Comparison of ENCODE assay signal across 8 mouse cellular contexts in genomic region chr4:41522788-41523187, GRCm38 (mm10). TPM values are rescaled to one million over a fixed set of nuclear protein-coding genes. Genes with fewer than 3 reads are reported as not detected.
DNase-seq lines count a peak whose midpoint lies in the region; ATAC-seq and TF ChIP-seq lines count a peak whose summit lies in the region.
"Had no signal": no experiment of that assay in that cellular context is flagged by ENCODE, and none has a peak within 500 bp of the region (broad histone marks: within the 10 kb centered on the region; RNA-seq: fewer than 3 reads in every experiment).

No protein-coding gene starts in this region.

- peak; percentile 87 for TF ChIP-seq RAD21 in MEL (IDR thresholded peaks at IDR 0.05; ENCODE audit: low read depth, low read length)

- H3K4me3 ChIP-seq in hindbrain, embryonic 14.5 days (replicated peaks; ENCODE audit: low read length), result no peak overlapping the region
- no peak overlapping the region for H3K4me3 ChIP-seq in hindbrain, embryonic 16.5 days (ENCODE audit: low read length)
- H3K4me3 ChIP-seq in C2C12 (ENCODE audit: insufficient read depth, poor library complexity, severe bottlenecking), result no peak overlapping the region
- no peak overlapping the region for H3K4me3 ChIP-seq in MEL (ENCODE audit: control insufficient read depth in 1 of 2, insufficient read depth in 1 of 2, low read depth in 2 of 2, low read length in 2 of 2)
- no peak overlapping the region for H3K4me3 ChIP-seq in embryonic facial prominence, embryonic 10.5 days

- H3K36me3 ChIP-seq in hindbrain, embryonic 14.5 days (replicated peaks; ENCODE audit: control insufficient read depth, insufficient read depth), result peaks cover 20% of the 10 kb centered on the region
- H3K36me3 ChIP-seq in hindbrain, embryonic 16.5 days (ENCODE audit: control insufficient read depth, insufficient read depth, low read length), result peaks cover 10% of the 10 kb centered on the region
- no peaks in the 10 kb centered on the region for H3K36me3 ChIP-seq in C2C12 (ENCODE audit: control insufficient read depth, insufficient read depth)
- no peaks in the 10 kb centered on the region for H3K36me3 ChIP-seq in MEL (ENCODE audit: control insufficient read depth in 1 of 2, insufficient read depth in 2 of 2, low read length in 2 of 2)
- no peaks in the 10 kb centered on the region for H3K36me3 ChIP-seq in embryonic facial prominence, embryonic 10.5 days (replicated peaks)

- DNase-seq in hindbrain, embryonic 14.5 days (ENCODE audit: low spot score), result peak; percentile 82
- DNase-seq in MEL (ENCODE audit: low read depth, low spot score), result peak; percentile 71
- DNase-seq in embryonic facial prominence, embryonic 10.5 days (ENCODE audit: low spot score), result peak; percentile 39
- DNase-seq in lung, postnatal 36 days, result peak; percentile 71
- DNase-seq in ovary, postnatal 10 days (ENCODE audit: low spot score), result no peak

- H3K4me2 ChIP-seq in hindbrain, embryonic 14.5 days (replicated peaks), result no peak overlapping the region
- H3K4me2 ChIP-seq in hindbrain, embryonic 16.5 days (ENCODE audit: low read length), result no peak overlapping the region

- 52% methylated on average over 5 of the region's 5 CpGs for WGBS in hindbrain, embryonic 14.5 days
- 53% methylated on average over 5 of the region's 5 CpGs for WGBS in hindbrain, embryonic 16.5 days
- WGBS in embryonic facial prominence, embryonic 10.5 days, result 56% methylated on average over 5 of the region's 5 CpGs

- H3K79me3 ChIP-seq in C2C12 (ENCODE audit: low read depth), result no peaks in the 10 kb centered on the region

- H3K9me3 ChIP-seq in hindbrain, embryonic 14.5 days (ENCODE audit: control insufficient read depth, low read length), result no peaks in the 10 kb centered on the region
- H3K9me3 ChIP-seq in hindbrain, embryonic 16.5 days (ENCODE audit: control insufficient read depth, low read length), result no peaks in the 10 kb centered on the region
- no peaks in the 10 kb centered on the region for H3K9me3 ChIP-seq in MEL (replicated peaks; ENCODE audit: insufficient read depth, low read length)
- H3K9me3 ChIP-seq in embryonic facial prominence, embryonic 10.5 days, result no peaks in the 10 kb centered on the region

- ATAC-seq in hindbrain, embryonic 14.5 days (ENCODE audit: low FRiP score), result no peak
- ATAC-seq in hindbrain, embryonic 16.5 days, result no peak

- H3K27me3 ChIP-seq in hindbrain, embryonic 14.5 days (ENCODE audit: control insufficient read depth, insufficient read depth, low read length), result no peaks in the 10 kb centered on the region
- no peaks in the 10 kb centered on the region for H3K27me3 ChIP-seq in hindbrain, embryonic 16.5 days (replicated peaks; ENCODE audit: control insufficient read depth, insufficient read depth, low read length)
- H3K27me3 ChIP-seq in C2C12 (ENCODE audit: control insufficient read depth, insufficient read depth, insufficient read length), result peaks cover 43% of the 10 kb centered on the region
- H3K27me3 ChIP-seq in MEL (ENCODE audit: control insufficient read depth in 1 of 2, insufficient read depth in 2 of 2, low read length in 2 of 2), result no peaks in the 10 kb centered on the region
- H3K27me3 ChIP-seq in embryonic facial prominence, embryonic 10.5 days (replicated peaks; ENCODE audit: low read depth, poor library complexity, severe bottlenecking), result peaks cover 45% of the 10 kb centered on the region

- H3K4me1 ChIP-seq in hindbrain, embryonic 14.5 days (replicated peaks; ENCODE audit: control insufficient read depth, insufficient read depth, low read length), result peaks cover 21% of the 10 kb centered on the region
- peaks cover 19% of the 10 kb centered on the region for H3K4me1 ChIP-seq in hindbrain, embryonic 16.5 days (ENCODE audit: control insufficient read depth, insufficient read depth, low read depth, low read length)
- H3K4me1 ChIP-seq in MEL (ENCODE audit: control insufficient read depth in 1 of 2, insufficient read depth in 2 of 2, low read length in 2 of 2), result peaks cover 0 to 7% of the 10 kb centered on the region in 2 experiments; a peak in 2 of 4 replicates
- H3K4me1 ChIP-seq in embryonic facial prominence, embryonic 10.5 days, result peaks cover 19% of the 10 kb centered on the region

- H3K79me2 ChIP-seq in C2C12 (ENCODE audit: control insufficient read depth, insufficient read depth) (no peaks in the 10 kb centered on the region), MEL (ENCODE audit: control insufficient read depth, insufficient read depth, low read length, poor library complexity) (no peaks in the 10 kb centered on the region)

- H3K9ac ChIP-seq in hindbrain, embryonic 14.5 days, result no peak overlapping the region
- H3K9ac ChIP-seq in hindbrain, embryonic 16.5 days (ENCODE audit: low read depth, low read length), result no peak overlapping the region
- H3K9ac ChIP-seq in MEL (ENCODE audit: control insufficient read depth, low read depth, low read length, poor library complexity, severe bottlenecking), result no peak overlapping the region

- no peak for TF ChIP-seq POLR2A in MEL (IDR thresholded peaks at IDR 0.05; ENCODE audit: control insufficient read depth in 1 of 2, insufficient read depth in 1 of 2, low read depth in 1 of 2, low read length in 2 of 2, poor library complexity in 1 of 2)

- no peak overlapping the region for H3K27ac ChIP-seq in hindbrain, embryonic 14.5 days
- H3K27ac ChIP-seq in hindbrain, embryonic 16.5 days (ENCODE audit: low read depth, low read length), result no peak overlapping the region
- H3K27ac ChIP-seq in MEL (ENCODE audit: control insufficient read depth, low read depth, low read length), result no peak overlapping the region
- no peak overlapping the region for H3K27ac ChIP-seq in embryonic facial prominence, embryonic 10.5 days (replicated peaks)

- no peak for TF ChIP-seq CTCF in C2C12 (IDR thresholded peaks at IDR 0.05; ENCODE audit: control insufficient read depth, insufficient read depth, insufficient read length)
- peak; percentile 32 to 89 (median 87) for TF ChIP-seq CTCF in MEL (IDR thresholded peaks at IDR 0.05 in 2 of 3, conservative IDR thresholded peaks at IDR 0.05 in 1 of 3; ENCODE audit: control insufficient read depth in 1 of 3, insufficient read depth in 1 of 3, low read depth in 2 of 3, low read length in 3 of 3, poor library complexity in 1 of 3, severe bottlenecking in 1 of 3)

- no peak for TF ChIP-seq EP300 in MEL (IDR thresholded peaks at IDR 0.05; ENCODE audit: low read depth in 1 of 2, low read length in 2 of 2)

- H3ac ChIP-seq in C2C12 (ENCODE audit: control insufficient read depth, insufficient read length, low read depth), result no peak overlapping the region

TF ChIP-seq in C2C12, 6 proteins besides CTCF, POLR2A, EP300 and RAD21 (continues in another document):
- TF ChIP-seq MAX (IDR thresholded peaks at IDR 0.05) (peak; percentile 28), USF1 (IDR thresholded peaks at IDR 0.05; ENCODE audit: low read depth) (no peak)

TF ChIP-seq in MEL, 35 proteins besides CTCF, POLR2A, EP300 and RAD21 (continues in another document):
- TF ChIP-seq TBP (IDR thresholded peaks at IDR 0.05; ENCODE audit: low read depth, low read length), result no peak
- no peak for TF ChIP-seq SIN3A (IDR thresholded peaks at IDR 0.05; ENCODE audit: low read length)
- TF ChIP-seq MYC (IDR thresholded peaks at IDR 0.05; ENCODE audit: low read depth, low read length), result no peak

RNA-seq across cellular contexts. Expression of gene 1110017D15Rik, which starts 5.7 kb away (rescaled TPM):
- polyA plus RNA-seq in hindbrain, embryonic 14.5 days (2014; fragmentation: Nextera tagmentation; extraction: Ambion mirVana), result 19.5 and 24.2 TPM in 2 replicates
- 17.9 and 21.7 TPM in 2 replicates for polyA plus RNA-seq in hindbrain, embryonic 16.5 days (2015; fragmentation: Nextera tagmentation; extraction: Ambion mirVana)
- polyA plus RNA-seq in C2C12 (2012; fragmentation: generic; extraction: Trizol), result 0.14 TPM
- not detected in 2 replicates for total RNA-seq in MEL (2012; rRNA removed)
- under 1 TPM in 1 of 2 experiments, not detected in 1; 0.21 TPM for polyA plus RNA-seq in MEL (2012; ENCODE audit: insufficient read depth in 1 of 2, insufficient read length in 2 of 2, low read depth in 1 of 2, low replicate concordance in 2 of 2, missing spikeins in 1 of 2)
- polyA plus RNA-seq in embryonic facial prominence, embryonic 10.5 days (2016; fragmentation: Nextera tagmentation; extraction: Ambion mirVana), result 5.3 and 6.1 TPM in 2 replicates
- total RNA-seq: neutrophil, adult 5-6 weeks had no signal

RNA-seq across cellular contexts. Expression of gene AI464131, which starts 19.9 kb away (rescaled TPM):
- polyA plus RNA-seq in hindbrain, embryonic 14.5 days (2014; fragmentation: Nextera tagmentation; extraction: Ambion mirVana), result 10.3 and 12.4 TPM in 2 replicates
- polyA plus RNA-seq in hindbrain, embryonic 16.5 days (2015; fragmentation: Nextera tagmentation; extraction: Ambion mirVana), result 18.4 and 19.5 TPM in 2 replicates
- polyA plus RNA-seq in C2C12 (2012; fragmentation: generic; extraction: Trizol) (2.8 TPM), MEL (2012; ENCODE audit: insufficient read depth in 1 of 2, insufficient read length in 2 of 2, low read depth in 1 of 2, low replicate concordance in 2 of 2, missing spikeins in 1 of 2) (1 to 10 TPM in 1 of 2 experiments, not detected in 1; 2.2 TPM)
- 1.2 and 1.5 TPM in 2 replicates for total RNA-seq in MEL (2012; rRNA removed)
- 5.7 and 8.9 TPM in 2 replicates for polyA plus RNA-seq in embryonic facial prominence, embryonic 10.5 days (2016; fragmentation: Nextera tagmentation; extraction: Ambion mirVana)
- total RNA-seq: neutrophil, adult 5-6 weeks had no signal

RNA-seq across cellular contexts. Expression of gene Fam219a, which starts 46.5 kb away (rescaled TPM):
- polyA plus RNA-seq in hindbrain, embryonic 14.5 days (2014; fragmentation: Nextera tagmentation; extraction: Ambion mirVana), result 20.0 and 23.5 TPM in 2 replicates
- polyA plus RNA-seq in hindbrain, embryonic 16.5 days (2015; fragmentation: Nextera tagmentation; extraction: Ambion mirVana), result 14.2 and 14.8 TPM in 2 replicates
- polyA plus RNA-seq in C2C12 (2012; fragmentation: generic; extraction: Trizol) (1.7 TPM), MEL (2012; ENCODE audit: insufficient read depth in 1 of 2, insufficient read length in 2 of 2, low read depth in 1 of 2, low replicate concordance in 2 of 2, missing spikeins in 1 of 2) (1 to 10 TPM in 1 of 2 experiments, not detected in 1; 3.8 TPM)
- 0.85 and 1.5 TPM in 2 replicates for total RNA-seq in MEL (2012; rRNA removed)
- polyA plus RNA-seq in embryonic facial prominence, embryonic 10.5 days (2016; fragmentation: Nextera tagmentation; extraction: Ambion mirVana), result 2.0 and 2.6 TPM in 2 replicates

RNA-seq across cellular contexts. Expression of gene Dnaic1, which starts 46.8 kb away (rescaled TPM):
- 2.0 and 2.3 TPM in 2 replicates for polyA plus RNA-seq in hindbrain, embryonic 14.5 days (2014; fragmentation: Nextera tagmentation; extraction: Ambion mirVana)
- polyA plus RNA-seq in hindbrain, embryonic 16.5 days (2015; fragmentation: Nextera tagmentation; extraction: Ambion mirVana), result 2.4 and 3.3 TPM in 2 replicates
- polyA plus RNA-seq in C2C12 (2012; fragmentation: generic; extraction: Trizol) (not detected), MEL (2012; ENCODE audit: insufficient read depth in 1 of 2, insufficient read length in 2 of 2, low read depth in 1 of 2, low replicate concordance in 2 of 2, missing spikeins in 1 of 2) (not detected)
- total RNA-seq in MEL (2012; rRNA removed), result not detected in 2 replicates
- polyA plus RNA-seq in embryonic facial prominence, embryonic 10.5 days (2016; fragmentation: Nextera tagmentation; extraction: Ambion mirVana), result 1.3 and 1.8 TPM in 2 replicates
- total RNA-seq: neutrophil, adult 5-6 weeks had no signal

RNA-seq across cellular contexts. Expression of gene Nudt2, which starts 57.8 kb away (rescaled TPM):
- polyA plus RNA-seq in hindbrain, embryonic 14.5 days (2014; fragmentation: Nextera tagmentation; extraction: Ambion mirVana), result 72.5 and 82.6 TPM in 2 replicates
- polyA plus RNA-seq in hindbrain, embryonic 16.5 days (2015; fragmentation: Nextera tagmentation; extraction: Ambion mirVana), result 74.1 and 76.8 TPM in 2 replicates
- 27.3 TPM for polyA plus RNA-seq in C2C12 (2012; fragmentation: generic; extraction: Trizol)
- 19.2 and 20.9 TPM in 2 replicates for total RNA-seq in MEL (2012; rRNA removed)
- polyA plus RNA-seq in MEL (2012; ENCODE audit: insufficient read depth in 1 of 2, insufficient read length in 2 of 2, low read depth in 1 of 2, low replicate concordance in 2 of 2, missing spikeins in 1 of 2), result 10 to 100 TPM in 1 of 2 experiments, not detected in 1; 25.3 TPM
- polyA plus RNA-seq in embryonic facial prominence, embryonic 10.5 days (2016; fragmentation: Nextera tagmentation; extraction: Ambion mirVana), result 55.4 and 61.4 TPM in 2 replicates
